Mouse (Mus musculus): ENCODE results near the gene Prune1.

GRCm38 (mm10) chr3:95323429-95323828 is 41.6 kb upstream of the Prune1 start:
- TF ChIP-seq CTCF (IDR thresholded peaks at IDR 0.05) (no peak), EP300 (IDR thresholded peaks at IDR 0.05) (no peak)

Data from lung, postnatal 0 days (tissue).